Mouse (Mus musculus): Measurements from ENCODE around the gene Polr3gl. TPM values are rescaled to one million over a fixed set of nuclear protein-coding genes. Genes with fewer than 3 reads are reported as not detected.

Polr3gl gene
- total RNA-seq, 2 experiments from 2014 or later = 32.7 to 63.7 TPM

DNA sequence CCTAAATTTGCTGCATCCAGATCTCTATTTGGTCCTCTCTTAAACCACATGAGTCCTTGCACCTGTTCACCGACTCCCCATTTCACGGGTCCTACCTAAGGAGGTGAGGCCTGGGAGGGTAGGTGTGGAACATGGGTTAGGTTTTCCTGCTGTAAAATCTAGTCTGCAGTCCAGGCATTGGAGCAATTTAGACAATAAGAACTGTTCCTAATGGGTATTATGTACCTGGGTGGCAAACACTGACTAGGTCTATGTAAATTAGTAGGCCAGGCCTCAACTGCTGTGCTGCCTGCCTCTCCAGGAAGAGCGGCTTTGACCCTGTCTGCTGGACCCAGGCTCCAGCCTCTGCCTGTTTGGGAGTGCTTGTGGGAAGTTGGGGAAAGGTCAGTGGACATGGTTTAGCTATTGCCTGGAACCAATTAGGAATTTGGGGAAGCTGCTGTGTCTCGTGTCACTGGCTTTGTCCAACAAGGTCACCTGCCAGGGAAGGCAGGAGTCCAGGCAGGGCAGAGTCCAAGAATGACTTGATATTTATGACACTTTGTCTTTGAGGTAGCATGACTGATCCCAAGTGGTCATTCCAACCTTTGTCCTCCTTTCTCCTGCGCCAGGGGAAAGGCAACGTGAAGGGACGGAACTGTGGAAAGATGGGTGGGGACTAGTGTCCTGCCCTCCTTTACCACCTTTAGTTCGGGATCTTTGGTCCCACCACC, 18.6 kb downstream of the Polr3gl start:
- no peak for ATAC-seq (replicated peaks; ENCODE audit: low FRiP score, poor library complexity, severe bottlenecking)

DNA sequence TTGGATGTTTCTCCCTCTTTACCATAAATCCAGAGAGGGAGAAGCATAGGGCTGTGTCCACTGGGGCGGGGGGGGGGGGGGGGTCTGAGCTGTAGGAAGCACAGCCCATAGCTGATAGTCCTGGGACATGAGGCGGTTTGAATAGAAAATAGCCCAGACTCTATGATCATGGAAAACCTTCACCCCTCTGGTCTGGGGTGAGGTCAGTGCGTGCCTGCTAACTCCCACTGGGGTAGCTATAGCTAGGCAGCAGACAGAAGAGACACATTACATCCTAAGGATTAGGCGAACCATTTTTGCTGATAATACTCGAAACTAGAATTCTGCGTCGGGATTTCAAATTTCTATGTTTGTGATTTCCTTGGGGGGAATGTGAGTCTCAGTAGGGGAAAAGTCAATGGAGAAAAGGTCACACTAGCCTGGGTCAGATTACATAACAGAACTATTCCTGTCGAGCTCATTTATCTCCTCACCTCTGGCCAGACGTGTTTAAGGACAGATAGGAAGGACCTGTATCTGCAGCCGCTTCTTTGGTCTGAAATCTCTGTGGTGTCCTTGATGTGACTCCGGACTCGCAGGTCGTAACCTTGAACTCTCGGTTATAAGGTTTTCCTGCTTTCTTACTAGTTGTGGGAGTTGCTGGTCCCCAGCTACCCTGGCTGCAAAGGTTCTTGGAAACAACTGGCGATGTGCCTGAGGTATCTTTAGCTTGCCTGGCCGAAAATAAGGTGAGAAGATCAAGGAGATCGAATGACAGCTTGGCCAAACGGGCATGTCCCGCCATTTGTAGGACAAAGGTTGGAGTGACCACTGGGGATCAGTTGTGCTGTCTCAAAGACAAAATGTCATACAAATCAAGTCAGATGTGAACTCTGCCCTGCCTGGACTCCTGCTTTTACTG, 20.1 kb downstream of the Polr3gl start:
- no peak for ATAC-seq (replicated peaks; ENCODE audit: low FRiP score, poor library complexity, severe bottlenecking)

DNA sequence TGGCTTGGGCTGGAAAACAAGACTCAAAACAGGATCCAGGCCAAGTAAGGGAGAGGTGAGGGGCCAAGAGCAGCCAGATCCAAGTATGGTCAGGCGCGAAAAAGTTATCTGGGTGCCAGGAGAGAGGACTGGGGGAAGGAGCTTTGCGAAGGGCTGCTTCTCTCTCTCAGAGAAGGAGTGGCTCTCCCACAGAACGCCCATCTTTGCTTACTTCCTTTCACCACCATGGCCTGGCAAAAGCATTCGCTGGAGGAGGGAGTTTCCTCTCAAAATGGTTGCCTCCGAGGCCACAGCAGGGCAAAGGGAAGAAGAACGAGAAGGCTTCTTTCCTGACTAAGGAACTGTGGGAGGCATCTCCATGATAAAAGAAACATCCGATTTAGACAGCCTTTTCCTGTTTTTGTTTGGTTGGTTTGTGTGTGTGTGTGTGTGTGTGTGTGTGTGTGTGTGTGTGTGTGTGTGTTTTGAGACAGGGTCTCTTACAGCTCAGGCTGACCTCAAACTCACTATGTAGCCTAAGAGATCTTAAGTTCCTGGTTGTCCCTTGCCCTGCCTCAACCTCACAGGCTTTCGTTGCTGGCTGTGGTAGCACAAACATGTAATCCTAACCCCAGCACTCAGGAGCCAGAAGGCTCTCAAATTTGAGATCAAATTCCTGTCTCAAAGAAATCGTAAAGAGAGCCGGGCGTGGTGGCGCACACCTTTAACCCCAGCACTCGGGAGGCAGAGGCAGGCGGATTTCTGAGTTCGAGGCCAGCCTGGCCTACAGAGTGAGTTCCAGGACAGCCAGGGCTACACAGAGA, 21.9 kb downstream of the Polr3gl start:
- no peak for ATAC-seq (replicated peaks; ENCODE audit: low FRiP score, poor library complexity, severe bottlenecking)

DNA sequence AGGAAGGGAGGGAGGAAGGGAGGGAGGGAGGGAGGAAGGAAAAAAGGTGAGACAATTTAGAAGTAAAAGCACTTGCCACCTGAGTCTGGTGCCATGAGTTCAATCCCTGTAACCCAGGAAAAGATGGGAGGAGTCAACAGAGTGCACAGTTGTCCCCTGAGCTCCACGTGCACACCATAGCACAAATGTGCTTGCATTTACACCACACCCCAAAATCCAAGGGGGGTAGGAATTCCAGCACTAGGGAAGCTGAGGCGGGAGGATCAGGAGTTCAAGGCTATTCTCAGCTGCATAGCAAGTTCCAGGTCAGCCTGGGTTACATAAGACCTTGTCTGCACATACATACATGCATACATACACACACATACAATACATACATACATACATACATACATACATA, 22.6 kb downstream of the Polr3gl start:
- no peak for ATAC-seq (replicated peaks; ENCODE audit: low FRiP score, poor library complexity, severe bottlenecking)

DNA sequence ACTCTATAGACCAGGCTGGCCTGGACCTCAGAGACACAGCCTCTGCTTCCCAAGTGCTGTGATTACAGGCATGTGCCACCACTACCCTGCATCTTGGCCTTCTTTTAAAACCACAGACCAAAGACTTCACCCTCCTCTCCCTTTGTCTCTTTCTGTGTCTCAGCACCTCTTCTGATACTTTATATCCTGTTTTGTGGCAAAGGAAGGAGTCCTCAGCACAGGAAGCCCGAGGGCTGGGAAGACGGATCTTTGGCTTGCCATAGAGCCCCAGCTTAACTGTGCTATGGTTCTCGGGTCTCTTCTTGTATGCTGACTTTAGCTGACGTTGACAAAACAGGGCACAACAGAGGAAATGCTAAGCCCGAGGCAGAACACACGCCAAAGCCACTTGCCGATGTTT, 23.3 kb downstream of the Polr3gl start:
- no peak for ATAC-seq (replicated peaks; ENCODE audit: low FRiP score, poor library complexity, severe bottlenecking)

DNA sequence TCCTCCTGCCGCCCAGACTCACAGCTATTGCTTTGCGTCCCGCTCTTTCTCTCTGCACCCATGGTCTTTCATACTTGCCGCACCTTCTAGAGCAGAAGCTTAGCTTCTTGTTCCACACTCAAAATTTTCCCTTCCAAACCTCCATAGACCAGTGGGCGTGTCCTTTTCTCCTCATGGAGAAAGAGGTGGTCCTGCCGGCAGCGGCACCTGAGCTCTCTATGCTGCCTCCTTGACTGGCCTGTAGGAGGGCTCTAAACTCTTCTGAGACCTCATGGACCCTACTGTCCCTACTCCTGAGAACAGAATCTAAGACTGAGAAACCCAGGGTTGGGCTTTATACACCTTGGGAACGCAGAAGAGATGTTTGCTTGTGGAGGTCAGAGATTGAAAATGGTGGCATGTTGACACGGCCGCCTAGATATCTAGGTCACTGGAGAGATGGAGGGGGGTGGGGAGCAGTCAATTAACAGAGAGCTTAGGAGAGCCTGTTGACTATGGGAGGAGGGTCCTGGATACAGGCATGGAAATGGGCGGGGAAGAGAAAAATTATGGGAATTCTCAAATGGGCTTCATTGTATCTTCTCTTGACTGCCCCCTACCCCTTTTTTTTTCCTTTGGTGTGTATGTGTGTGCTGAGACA, 23.9 kb downstream of the Polr3gl start:
- no peak for ATAC-seq (replicated peaks; ENCODE audit: low FRiP score, poor library complexity, severe bottlenecking)

DNA sequence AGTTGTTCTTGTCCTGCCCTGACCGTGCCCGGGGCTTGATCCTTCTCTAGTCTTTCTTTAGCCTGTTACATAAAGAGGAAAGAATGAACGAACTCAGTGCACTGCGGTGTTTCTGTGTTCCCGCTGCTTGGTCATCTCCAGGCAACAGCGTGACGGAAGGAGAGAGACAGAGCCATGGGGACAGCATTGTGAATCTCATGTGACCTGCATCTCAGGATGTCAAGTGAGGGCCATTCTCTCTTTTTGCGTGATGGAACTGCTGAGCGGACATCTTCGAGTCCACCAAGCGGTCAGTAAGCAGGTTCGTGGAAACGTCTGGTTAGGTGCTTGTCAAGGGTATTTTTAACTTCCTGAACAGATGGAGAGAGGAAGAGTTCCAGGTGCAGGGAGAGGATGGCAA, 24.5 kb downstream of the Polr3gl start:
- ATAC-seq (replicated peaks; ENCODE audit: low FRiP score, poor library complexity, severe bottlenecking) = no peak

DNA sequence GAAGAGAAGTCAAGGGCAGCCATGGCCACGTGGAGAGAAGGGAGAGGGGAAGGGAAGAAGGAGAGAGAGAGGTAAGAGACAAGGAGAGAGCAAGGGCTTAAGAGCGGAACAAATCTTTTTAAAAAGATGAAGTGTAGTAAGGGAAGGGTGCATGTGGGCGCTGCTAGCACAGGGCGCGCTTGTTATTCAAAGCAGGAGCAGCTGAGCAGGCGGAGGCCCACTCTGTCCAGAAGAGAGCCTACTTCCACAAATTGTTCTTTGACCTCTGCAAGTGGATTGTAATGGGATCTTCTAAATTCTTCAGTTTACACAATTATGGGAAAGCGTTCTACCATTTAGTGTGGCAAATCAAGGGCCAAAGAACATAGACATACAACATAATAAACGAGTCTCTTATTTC, 25.4 kb downstream of the Polr3gl start:
- no peak for ATAC-seq (replicated peaks; ENCODE audit: low FRiP score, poor library complexity, severe bottlenecking)

DNA sequence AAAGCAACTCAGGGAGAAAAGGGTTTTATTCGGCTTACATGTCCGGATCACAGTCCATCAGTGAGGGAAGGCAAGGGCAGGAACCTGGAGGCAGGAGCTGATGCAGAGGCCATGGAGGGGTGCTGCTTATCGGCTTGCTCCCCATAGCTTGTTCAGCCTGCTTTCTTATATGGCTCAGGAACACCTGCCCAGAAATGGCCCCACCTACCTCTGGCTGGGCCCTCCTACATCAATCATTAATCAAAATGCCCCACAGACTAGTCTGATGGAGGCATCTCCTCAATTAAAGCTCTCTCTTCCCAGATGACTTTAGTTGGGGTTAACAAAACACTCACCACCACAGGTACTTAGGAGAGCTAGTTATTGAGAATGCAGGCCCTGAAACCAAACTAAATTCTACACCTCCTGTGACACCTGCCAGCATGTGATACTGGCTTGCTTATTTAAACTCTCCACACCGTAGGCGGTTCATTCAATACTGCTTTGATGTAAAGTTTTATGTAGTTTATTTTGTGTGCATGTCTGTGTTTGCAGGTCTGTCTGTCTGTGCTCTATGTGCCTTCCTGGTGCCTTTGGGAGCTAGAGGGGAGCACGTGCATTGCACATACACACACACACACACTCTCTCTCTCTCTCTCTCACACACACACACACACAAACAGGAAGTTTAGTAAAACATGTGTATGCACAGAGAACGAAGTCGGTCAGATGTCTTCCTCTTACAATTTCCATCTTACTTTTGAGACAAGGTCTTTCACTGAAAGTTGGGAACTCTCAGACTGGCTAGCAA, 27.1 kb downstream of the Polr3gl start:
- no peak for ATAC-seq (replicated peaks; ENCODE audit: low FRiP score, poor library complexity, severe bottlenecking)

DNA sequence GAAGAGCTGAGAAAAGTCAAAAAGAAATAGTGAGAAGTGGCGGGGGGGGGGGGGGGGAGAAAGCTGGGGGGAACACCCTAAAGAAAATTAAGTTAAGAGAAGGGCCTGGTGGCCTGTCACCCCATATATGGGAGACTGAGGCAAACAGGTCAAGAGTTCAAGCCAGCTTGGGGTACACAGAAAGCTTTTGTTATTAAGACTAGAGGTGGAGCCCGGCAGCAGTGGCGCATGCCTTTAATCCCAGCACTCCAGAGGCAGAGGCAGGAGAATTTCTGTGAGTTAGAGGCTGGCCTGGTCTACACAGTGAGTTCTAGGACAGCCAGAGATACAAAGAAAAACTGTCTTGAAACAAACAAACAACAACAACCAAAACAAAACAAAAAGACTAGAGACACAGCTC, 28.9 kb downstream of the Polr3gl start:
- ATAC-seq (replicated peaks; ENCODE audit: low FRiP score, poor library complexity, severe bottlenecking) = no peak

DNA sequence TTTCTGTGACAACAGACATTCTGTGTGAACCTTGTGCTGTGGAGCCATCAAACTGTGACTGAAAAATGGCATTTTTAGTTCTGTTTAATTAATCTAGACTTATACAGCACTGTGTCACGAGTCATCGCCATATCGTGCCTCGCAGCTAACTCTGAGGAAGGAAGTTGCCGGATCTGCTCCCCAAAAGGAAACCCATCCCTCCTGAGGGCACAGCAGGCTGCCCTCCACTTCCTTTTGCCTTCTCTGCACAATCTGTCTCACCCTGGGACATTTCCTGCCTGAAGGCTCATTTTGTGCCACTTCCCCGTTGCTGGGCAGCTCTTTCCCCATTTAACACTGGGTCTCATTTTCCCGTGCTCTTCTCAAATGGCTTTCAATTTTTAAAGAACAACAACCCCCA, 29.3 kb downstream of the Polr3gl start:
- ATAC-seq (replicated peaks; ENCODE audit: low FRiP score, poor library complexity, severe bottlenecking) = no peak

DNA sequence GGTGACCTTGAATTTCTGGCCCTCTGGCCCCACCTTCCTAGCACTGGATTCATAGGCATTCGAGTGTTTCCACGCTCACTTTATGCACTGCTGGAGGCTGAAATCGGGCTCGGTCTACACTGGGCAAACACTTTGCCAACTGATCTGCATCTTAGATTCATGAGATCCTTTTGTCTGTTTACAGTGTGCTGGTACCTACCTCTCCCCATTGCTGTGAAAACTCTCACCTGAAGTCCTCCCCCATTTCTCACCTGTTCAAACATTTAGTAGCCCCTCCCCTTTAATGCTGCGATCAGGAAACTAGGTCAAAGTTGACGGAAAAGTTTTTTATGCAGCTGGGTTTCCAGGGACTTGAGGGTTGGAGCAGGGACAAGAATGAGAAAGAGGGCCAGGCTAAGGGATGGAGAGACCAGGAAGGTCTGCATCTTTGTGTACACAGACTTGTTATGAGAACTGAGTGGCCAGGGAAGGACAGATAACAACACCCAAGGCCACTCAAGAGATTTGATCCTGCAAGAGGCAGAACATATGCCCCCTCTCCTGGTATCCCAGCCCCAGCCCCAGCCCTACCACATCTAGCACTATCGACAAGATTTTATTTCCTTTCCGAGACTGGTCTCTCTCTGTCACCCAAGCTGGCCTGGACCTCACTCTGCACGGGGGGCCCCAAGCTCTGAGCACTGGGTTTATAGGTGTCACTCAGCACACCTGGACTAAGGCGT, 29.9 kb downstream of the Polr3gl start:
- ATAC-seq (replicated peaks; ENCODE audit: low FRiP score, poor library complexity, severe bottlenecking) = no peak

DNA sequence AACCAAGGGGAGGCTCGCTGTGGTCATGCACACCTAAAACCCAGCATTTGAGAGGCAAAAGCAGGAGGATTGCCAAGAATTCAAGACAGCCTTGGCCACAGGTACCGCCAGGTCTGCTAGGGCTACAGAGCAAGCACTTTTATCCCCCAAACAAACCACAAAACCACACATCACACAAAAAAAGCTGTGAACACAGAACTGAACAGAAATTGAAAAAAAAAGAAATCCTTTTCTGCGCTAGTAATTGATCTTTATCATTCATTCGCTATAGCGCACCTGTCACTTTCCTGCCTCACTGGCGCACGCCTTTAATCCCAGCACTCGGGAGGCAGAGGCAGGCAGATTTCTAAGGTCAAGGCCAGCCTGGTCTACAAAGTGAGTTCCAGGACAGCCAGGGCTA, 30.7 kb downstream of the Polr3gl start:
- no peak for ATAC-seq (replicated peaks; ENCODE audit: low FRiP score, poor library complexity, severe bottlenecking)

DNA sequence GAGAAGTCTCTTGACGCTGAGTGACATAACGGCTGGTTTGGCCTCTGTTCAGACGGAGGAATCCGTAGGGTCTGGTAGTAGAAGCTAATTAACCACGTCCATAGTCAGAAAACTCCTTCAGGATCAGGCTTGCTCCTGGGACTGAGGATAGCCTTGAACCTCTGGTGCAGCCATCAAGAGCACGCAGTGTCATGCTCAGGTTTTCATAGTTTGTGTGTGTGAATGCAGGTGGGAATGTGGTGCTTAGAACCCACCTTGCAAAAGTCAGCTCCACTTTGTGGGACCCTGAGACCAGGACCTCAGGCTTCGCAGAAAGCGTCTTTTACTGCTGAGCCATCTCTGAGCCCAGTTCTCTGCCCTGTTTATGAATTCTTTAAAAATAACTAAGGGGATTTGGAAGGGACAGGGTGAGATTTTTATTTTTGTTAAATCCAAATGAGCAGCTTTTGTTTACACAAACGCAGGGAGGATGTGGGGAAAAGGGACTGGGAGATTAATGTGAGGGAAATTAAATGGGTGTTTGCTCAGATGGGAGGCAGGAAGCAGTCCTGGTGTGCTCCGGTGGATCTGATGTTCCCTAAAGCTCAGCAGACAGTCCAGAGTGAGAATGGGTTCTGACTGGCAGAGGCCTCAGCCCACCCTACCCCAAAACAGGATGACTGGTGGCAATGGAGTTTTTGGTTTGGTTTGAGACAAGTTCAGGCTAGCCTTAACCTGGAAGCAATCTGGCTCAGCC, 31.9 kb downstream of the Polr3gl start:
- no peak for ATAC-seq (replicated peaks; ENCODE audit: low FRiP score, poor library complexity, severe bottlenecking)

DNA sequence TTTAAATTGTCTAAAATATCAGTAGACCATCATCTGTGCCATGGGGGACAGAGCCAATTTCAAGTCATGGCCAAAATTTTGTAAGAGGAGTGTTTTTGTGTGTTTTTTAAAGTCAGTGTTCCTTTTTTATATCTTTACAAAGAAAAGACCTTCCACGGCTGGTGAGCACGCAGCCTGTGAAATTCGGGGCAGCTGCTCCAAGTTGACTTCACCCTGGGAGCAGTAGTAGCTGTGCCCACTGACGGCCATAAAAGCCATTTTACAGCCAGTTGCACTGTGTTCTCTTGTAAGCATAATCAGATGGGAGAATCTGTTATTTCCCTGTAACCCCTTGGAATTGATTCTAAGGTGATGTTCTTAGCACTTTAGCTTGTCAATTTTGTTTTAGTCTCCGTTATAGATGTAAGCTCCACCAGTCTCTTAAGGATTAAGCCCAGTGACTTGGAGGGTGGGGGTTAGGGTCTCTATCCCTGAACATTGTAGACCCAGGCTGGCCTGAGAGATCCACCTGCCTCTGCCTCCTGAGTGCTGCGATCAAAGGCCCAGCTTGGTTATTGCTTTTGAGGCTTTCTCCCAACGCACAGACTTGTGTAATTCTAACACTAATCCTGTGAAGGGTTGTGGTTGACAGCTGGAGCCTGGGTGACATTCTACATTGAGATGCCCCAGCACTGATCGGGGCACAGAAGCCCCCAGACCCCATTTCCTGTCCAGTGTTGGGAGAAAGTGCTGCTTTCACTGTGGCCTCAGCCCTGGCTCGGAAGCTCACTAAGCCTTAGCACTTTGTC, 32.9 kb downstream of the Polr3gl start:
- ATAC-seq (replicated peaks; ENCODE audit: low FRiP score, poor library complexity, severe bottlenecking) = no peak

DNA sequence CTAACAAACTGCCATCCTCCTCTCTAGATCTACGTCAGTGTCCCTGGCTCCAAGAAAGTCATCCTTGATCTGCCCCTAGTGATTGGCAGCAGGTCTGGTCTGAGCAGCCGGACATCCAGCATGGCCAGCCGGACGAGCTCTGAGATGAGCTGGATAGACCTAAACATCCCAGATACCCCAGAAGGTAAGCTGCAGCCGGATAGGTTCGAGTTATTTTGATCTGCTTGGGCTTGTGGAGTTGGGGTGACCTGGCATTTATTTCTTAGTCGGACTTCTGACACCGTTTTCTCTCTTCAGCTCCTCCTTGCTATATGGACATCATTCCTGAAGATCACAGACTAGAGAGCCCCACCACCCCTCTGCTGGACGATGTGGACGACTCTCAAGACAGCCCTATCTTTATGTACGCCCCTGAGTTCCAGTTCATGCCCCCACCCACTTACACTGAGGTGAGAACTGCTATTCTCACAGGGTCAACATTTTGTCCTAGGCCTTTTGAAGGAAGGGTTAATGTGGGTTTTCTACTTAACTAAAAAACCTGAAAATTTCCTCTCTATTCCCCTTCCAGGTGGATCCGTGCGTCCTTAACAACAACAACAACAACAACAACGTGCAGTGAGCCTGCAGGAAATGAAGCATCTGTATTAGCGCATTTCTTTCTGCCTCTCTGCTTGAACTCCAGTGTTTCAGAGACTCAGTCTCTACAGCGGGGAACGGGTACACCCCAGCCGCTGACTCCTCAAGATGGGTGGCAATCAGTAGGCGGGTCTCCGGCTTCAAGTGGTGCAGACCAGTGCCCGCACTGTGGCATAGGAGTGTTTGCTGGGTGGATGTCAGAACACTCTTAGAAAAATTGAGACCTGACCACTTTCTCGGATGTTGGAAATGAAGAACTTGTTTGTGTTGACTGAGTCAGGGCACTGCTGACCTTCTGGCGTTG, 33.8 kb downstream of the Polr3gl start:
- 0 out of 2 replicates have a peak, but pooled peaks have one; percentile 29 for ATAC-seq (replicated peaks; ENCODE audit: low FRiP score, poor library complexity, severe bottlenecking)

Data from erythroid progenitor cell, adult 5-6 weeks (primary cell).